Comparison of ENCODE assay signal across 26 mouse cellular contexts in the genomic region with DNA sequence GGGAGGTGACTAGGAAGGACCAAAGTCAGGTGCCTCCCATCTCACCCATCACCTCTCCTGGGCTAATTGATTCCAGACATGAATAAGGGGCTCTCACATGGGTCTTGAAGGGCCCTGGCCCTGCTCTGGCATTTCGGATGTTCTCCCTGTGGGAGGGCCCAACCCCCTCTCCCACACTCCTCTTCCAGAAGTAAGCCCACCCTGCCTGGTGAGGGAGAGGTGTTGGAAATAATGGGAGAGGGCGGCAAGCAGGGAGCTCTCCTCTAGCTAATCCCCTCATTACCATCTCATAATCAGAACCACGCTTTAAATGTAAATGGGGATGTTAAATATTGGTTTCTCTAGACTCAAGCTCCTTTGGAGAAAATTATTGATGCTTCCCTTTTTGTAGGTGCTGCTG. TPM values are rescaled to one million over a fixed set of nuclear protein-coding genes. Genes with fewer than 3 reads are reported as not detected.
DNase-seq lines count a peak whose midpoint lies in the region; ATAC-seq lines count a peak whose summit lies in the region.
"Had no signal": no experiment of that assay in that cellular context is flagged by ENCODE, and none has a peak within 500 bp of the region (broad histone marks: within the 10 kb centered on the region; RNA-seq: fewer than 3 reads in every experiment).

No protein-coding gene starts in this region.

- H3K9me3 ChIP-seq in hindbrain, embryonic 11.5 days (ENCODE audit: control insufficient read depth, low read length) = no peaks in the 10 kb centered on the region
- H3K9me3 ChIP-seq in hindbrain, embryonic 16.5 days (ENCODE audit: control insufficient read depth, low read length) = no peaks in the 10 kb centered on the region
- no peaks in the 10 kb centered on the region for H3K9me3 ChIP-seq in forebrain, embryonic 11.5 days (ENCODE audit: control insufficient read depth, low read length)
- H3K9me3 ChIP-seq in forebrain, embryonic 15.5 days = no peaks in the 10 kb centered on the region
- no peaks in the 10 kb centered on the region for H3K9me3 ChIP-seq in midbrain, embryonic 13.5 days
- H3K9me3 ChIP-seq: embryonic facial prominence, embryonic 10.5 days; limb, embryonic 10.5 days; megakaryocyte, embryonic 14.5 days; stomach, embryonic 15.5 days had no signal

- H3K4me2 ChIP-seq in hindbrain, embryonic 11.5 days (replicated peaks; ENCODE audit: low read depth, low read length) = no peak overlapping the region
- no peak overlapping the region for H3K4me2 ChIP-seq in hindbrain, embryonic 16.5 days (ENCODE audit: low read length)
- H3K4me2 ChIP-seq in forebrain, embryonic 11.5 days (ENCODE audit: low read depth, low read length, severe bottlenecking) = peak overlapping the region; percentile 36; the same call in 1 of the 2 replicates
- H3K4me2 ChIP-seq in forebrain, embryonic 15.5 days (replicated peaks) = no peak overlapping the region
- H3K4me2 ChIP-seq in midbrain, embryonic 13.5 days (replicated peaks) = no peak overlapping the region
- H3K4me2 ChIP-seq: heart, embryonic 11.5 days; stomach, embryonic 15.5 days had no signal

- no peaks in the 10 kb centered on the region for H3K36me3 ChIP-seq in hindbrain, embryonic 11.5 days (ENCODE audit: control insufficient read depth, insufficient read depth, low read length)
- no peaks in the 10 kb centered on the region for H3K36me3 ChIP-seq in hindbrain, embryonic 16.5 days (ENCODE audit: control insufficient read depth, insufficient read depth, low read length)
- H3K36me3 ChIP-seq in forebrain, embryonic 11.5 days (ENCODE audit: control insufficient read depth, insufficient read depth, low read length) = no peaks in the 10 kb centered on the region
- H3K36me3 ChIP-seq in forebrain, embryonic 15.5 days = no peaks in the 10 kb centered on the region
- no peaks in the 10 kb centered on the region for H3K36me3 ChIP-seq in midbrain, embryonic 13.5 days
- H3K36me3 ChIP-seq: embryonic facial prominence, embryonic 10.5 days; limb, embryonic 10.5 days; stomach, embryonic 15.5 days had no signal

- H3K27ac ChIP-seq in hindbrain, embryonic 11.5 days (ENCODE audit: low read depth, low read length) = peak overlapping the region; percentile 73
- no peak overlapping the region for H3K27ac ChIP-seq in hindbrain, embryonic 16.5 days (ENCODE audit: low read depth, low read length)
- peak overlapping the region; percentile 76 for H3K27ac ChIP-seq in forebrain, embryonic 11.5 days (ENCODE audit: low read depth, low read length)
- H3K27ac ChIP-seq in forebrain, embryonic 15.5 days (replicated peaks) = peak overlapping the region; percentile 73
- peak overlapping the region; percentile 49; the same call in 1 of the 2 replicates for H3K27ac ChIP-seq in midbrain, embryonic 13.5 days
- H3K27ac ChIP-seq: embryonic facial prominence, embryonic 10.5 days; gastrocnemius, adult 2 months; left cerebral cortex, adult 2 months; limb, embryonic 10.5 days; stomach, embryonic 15.5 days had no signal

- no peak overlapping the region for H3K4me3 ChIP-seq in hindbrain, embryonic 11.5 days (ENCODE audit: low read depth, low read length)
- H3K4me3 ChIP-seq in hindbrain, embryonic 16.5 days (ENCODE audit: low read length) = no peak overlapping the region
- H3K4me3 ChIP-seq in forebrain, embryonic 11.5 days (ENCODE audit: low read depth, low read length) = no peak overlapping the region
- no peak overlapping the region for H3K4me3 ChIP-seq in forebrain, embryonic 15.5 days
- no peak overlapping the region for H3K4me3 ChIP-seq in midbrain, embryonic 13.5 days (replicated peaks)
- H3K4me3 ChIP-seq: embryonic facial prominence, embryonic 10.5 days; gastrocnemius, adult 2 months; left cerebral cortex, adult 2 months; limb, embryonic 10.5 days; megakaryocyte, embryonic 14.5 days; myocyte; stomach, embryonic 15.5 days had no signal

- H3K27me3 ChIP-seq in hindbrain, embryonic 11.5 days (ENCODE audit: control insufficient read depth, insufficient read depth, low read length) = peaks cover 80% of the 10 kb centered on the region
- H3K27me3 ChIP-seq in hindbrain, embryonic 16.5 days (replicated peaks; ENCODE audit: control insufficient read depth, insufficient read depth, low read length) = no peaks in the 10 kb centered on the region
- peaks cover 34% of the 10 kb centered on the region for H3K27me3 ChIP-seq in forebrain, embryonic 11.5 days (ENCODE audit: control insufficient read depth, insufficient read depth, low read length)
- H3K27me3 ChIP-seq in forebrain, embryonic 15.5 days = no peaks in the 10 kb centered on the region
- peaks cover 71% of the 10 kb centered on the region for H3K27me3 ChIP-seq in midbrain, embryonic 13.5 days

- no peak overlapping the region for H3K9ac ChIP-seq in hindbrain, embryonic 11.5 days (ENCODE audit: low read depth, low read length)
- H3K9ac ChIP-seq in hindbrain, embryonic 16.5 days (ENCODE audit: low read depth, low read length) = no peak overlapping the region
- no peak overlapping the region for H3K9ac ChIP-seq in forebrain, embryonic 11.5 days (ENCODE audit: low read length)
- H3K9ac ChIP-seq in forebrain, embryonic 15.5 days (replicated peaks) = no peak overlapping the region
- no peak overlapping the region for H3K9ac ChIP-seq in midbrain, embryonic 13.5 days (replicated peaks)
- H3K9ac ChIP-seq: liver, postnatal 0 days; stomach, embryonic 15.5 days had no signal

- WGBS in hindbrain, embryonic 11.5 days = 3% methylated on average over 3 of the region's 3 CpGs
- 8% methylated on average over 3 of the region's 3 CpGs for WGBS in hindbrain, embryonic 16.5 days
- WGBS in forebrain, embryonic 11.5 days = 0% methylated on average over 3 of the region's 3 CpGs
- 3% methylated on average over 3 of the region's 3 CpGs for WGBS in forebrain, embryonic 15.5 days
- WGBS in midbrain, embryonic 13.5 days = 6% methylated on average over 3 of the region's 3 CpGs

- peaks cover 6% of the 10 kb centered on the region for H3K4me1 ChIP-seq in hindbrain, embryonic 11.5 days (replicated peaks; ENCODE audit: control insufficient read depth, insufficient read depth, low read length)
- H3K4me1 ChIP-seq in hindbrain, embryonic 16.5 days (ENCODE audit: control insufficient read depth, insufficient read depth, low read depth, low read length) = peaks cover 17% of the 10 kb centered on the region
- H3K4me1 ChIP-seq in forebrain, embryonic 11.5 days (replicated peaks; ENCODE audit: control insufficient read depth, insufficient read depth, low read length) = peaks cover 58% of the 10 kb centered on the region
- peaks cover 76% of the 10 kb centered on the region for H3K4me1 ChIP-seq in forebrain, embryonic 15.5 days
- H3K4me1 ChIP-seq in midbrain, embryonic 13.5 days (replicated peaks) = peaks cover 74% of the 10 kb centered on the region

- no peak for DNase-seq in hindbrain, embryonic 11.5 days (ENCODE audit: low spot score)
- DNase-seq in forebrain, embryonic 11.5 days (ENCODE audit: low spot score) = peak; percentile 79
- no peak for DNase-seq in adrenal gland, adult 2 months
- no peak for DNase-seq in testis, postnatal 10 days (ENCODE audit: low spot score)
- DNase-seq: B cell, adult 2 months; cerebellum, adult 2 months; cerebellum, postnatal 36 days; gastrocnemius, adult 2 months; heart, postnatal 10 days; kidney, adult 8-10 months; kidney, postnatal 25 days; liver, postnatal 0 days; lung, postnatal 14 days; thymus, adult 2 months had no signal

- 0 out of 2 replicates have a peak, but pooled peaks have one; percentile 3 for ATAC-seq in hindbrain, embryonic 11.5 days (ENCODE audit: low FRiP score)
- ATAC-seq in hindbrain, embryonic 16.5 days = no peak
- peak; percentile 55 for ATAC-seq in forebrain, embryonic 11.5 days (replicated peaks; ENCODE audit: low FRiP score)
- ATAC-seq in forebrain, embryonic 15.5 days (replicated peaks) = peak; percentile 16
- peak; percentile 34; the same call in 1 of the 2 replicates for ATAC-seq in midbrain, embryonic 13.5 days
- ATAC-seq: inflammation-experienced regulatory T-cells, adult 6 months; liver, postnatal 0 days had no signal

RNA-seq across cellular contexts. Expression of gene Robo3, which starts 21.9 kb away (rescaled TPM):
- polyA plus RNA-seq in hindbrain, embryonic 11.5 days (2014; fragmentation: Nextera tagmentation; extraction: Ambion mirVana) = 120 TPM in 2 replicates
- polyA plus RNA-seq in hindbrain, embryonic 16.5 days (2015; fragmentation: Nextera tagmentation; extraction: Ambion mirVana) = 7.3 and 12.1 TPM in 2 replicates
- 19.5 and 19.6 TPM in 2 replicates for polyA plus RNA-seq in forebrain, embryonic 11.5 days (2014; fragmentation: Nextera tagmentation; extraction: Ambion mirVana)
- 1.6 and 3.1 TPM in 2 replicates for polyA plus RNA-seq in forebrain, embryonic 15.5 days (2015; fragmentation: Nextera tagmentation; extraction: Ambion mirVana)
- 20.5 and 22.4 TPM in 2 replicates for polyA plus RNA-seq in midbrain, embryonic 13.5 days (2015; fragmentation: Nextera tagmentation; extraction: Ambion mirVana)
- under 1 TPM; 0.62 to 0.75 TPM for total RNA-seq in adrenal gland, adult 2 months (2021)
- polyA plus RNA-seq in adrenal gland, adult 2 months (2012; rRNA removed) = 2.9 and 5.9 TPM in 2 replicates
- total RNA-seq: gastrocnemius, adult 2 months; heart, postnatal 10 days; liver, adult 2 months had no signal
- polyA plus RNA-seq: inflammation-experienced regulatory T-cells, adult 6 months had no signal

RNA-seq across cellular contexts. Expression of gene Msantd2, which starts 34.1 kb away (rescaled TPM):
- 41.1 and 42.3 TPM in 2 replicates for polyA plus RNA-seq in hindbrain, embryonic 11.5 days (2014; fragmentation: Nextera tagmentation; extraction: Ambion mirVana)
- polyA plus RNA-seq in hindbrain, embryonic 16.5 days (2015; fragmentation: Nextera tagmentation; extraction: Ambion mirVana) = 24.4 and 28.9 TPM in 2 replicates
- 45.2 and 45.3 TPM in 2 replicates for polyA plus RNA-seq in forebrain, embryonic 11.5 days (2014; fragmentation: Nextera tagmentation; extraction: Ambion mirVana)
- 34.1 and 34.7 TPM in 2 replicates for polyA plus RNA-seq in forebrain, embryonic 15.5 days (2015; fragmentation: Nextera tagmentation; extraction: Ambion mirVana)
- 36.5 and 39.5 TPM in 2 replicates for polyA plus RNA-seq in midbrain, embryonic 13.5 days (2015; fragmentation: Nextera tagmentation; extraction: Ambion mirVana)
- 10 to 100 TPM; 15.3 to 22.7 TPM for total RNA-seq in adrenal gland, adult 2 months (2021)
- polyA plus RNA-seq in adrenal gland, adult 2 months (2012; rRNA removed) = 26.0 and 29.9 TPM in 2 replicates

RNA-seq across cellular contexts. Expression of gene Robo4, which starts 53.3 kb away (rescaled TPM):
- 5.5 and 6.8 TPM in 2 replicates for polyA plus RNA-seq in hindbrain, embryonic 11.5 days (2014; fragmentation: Nextera tagmentation; extraction: Ambion mirVana)
- polyA plus RNA-seq in hindbrain, embryonic 16.5 days (2015; fragmentation: Nextera tagmentation; extraction: Ambion mirVana) = 5.5 and 8.6 TPM in 2 replicates
- 6.6 and 7.0 TPM in 2 replicates for polyA plus RNA-seq in forebrain, embryonic 11.5 days (2014; fragmentation: Nextera tagmentation; extraction: Ambion mirVana)
- polyA plus RNA-seq in forebrain, embryonic 15.5 days (2015; fragmentation: Nextera tagmentation; extraction: Ambion mirVana) = 3.3 and 4.2 TPM in 2 replicates
- polyA plus RNA-seq in midbrain, embryonic 13.5 days (2015; fragmentation: Nextera tagmentation; extraction: Ambion mirVana) = 4.0 and 4.9 TPM in 2 replicates
- 10 to 100 TPM; 17.3 to 27.0 TPM for total RNA-seq in adrenal gland, adult 2 months (2021)
- polyA plus RNA-seq in adrenal gland, adult 2 months (2012; rRNA removed) = 47.5 and 54.0 TPM in 2 replicates
- polyA plus RNA-seq: inflammation-experienced regulatory T-cells, adult 6 months; myocyte had no signal
